Mouse (Mus musculus): ENCODE measurements around the gene Hspbap1. TPM values are rescaled to one million over a fixed set of nuclear protein-coding genes. Genes with fewer than 3 reads are reported as not detected.

The Hspbap1 gene
- polyA plus RNA-seq, 1 experiment from 2014 or later: 24.7 TPM

GRCm38 (mm10) chr16:35755502-35756334 lies 14.5 kb upstream of the Hspbap1 start:
- DNase-seq (ENCODE audit: low spot score) (no peak), ATAC-seq (ENCODE audit: low FRiP score) (no peak)
- Histone ChIP-seq H3K36me3 (ENCODE audit: control insufficient read depth, insufficient read depth, low read length) (no peaks in the 10 kb centered on the region), H3K27ac (ENCODE audit: low read depth, low read length) (no peak overlapping the region), H3K4me1 (replicated peaks; ENCODE audit: control insufficient read depth, insufficient read depth, low read length) (no peaks in the 10 kb centered on the region), H3K27me3 (ENCODE audit: control insufficient read depth, insufficient read depth, low read length) (no peaks in the 10 kb centered on the region), H3K9ac (ENCODE audit: low read depth, low read length) (no peak overlapping the region), H3K4me2 (replicated peaks; ENCODE audit: low read depth, low read length) (no peak overlapping the region), H3K9me3 (ENCODE audit: control insufficient read depth, low read length) (no peaks in the 10 kb centered on the region), H3K4me3 (ENCODE audit: low read depth, low read length) (no peak overlapping the region)
- WGBS: 86% methylated on average over 6 of the region's 6 CpGs

DNA sequence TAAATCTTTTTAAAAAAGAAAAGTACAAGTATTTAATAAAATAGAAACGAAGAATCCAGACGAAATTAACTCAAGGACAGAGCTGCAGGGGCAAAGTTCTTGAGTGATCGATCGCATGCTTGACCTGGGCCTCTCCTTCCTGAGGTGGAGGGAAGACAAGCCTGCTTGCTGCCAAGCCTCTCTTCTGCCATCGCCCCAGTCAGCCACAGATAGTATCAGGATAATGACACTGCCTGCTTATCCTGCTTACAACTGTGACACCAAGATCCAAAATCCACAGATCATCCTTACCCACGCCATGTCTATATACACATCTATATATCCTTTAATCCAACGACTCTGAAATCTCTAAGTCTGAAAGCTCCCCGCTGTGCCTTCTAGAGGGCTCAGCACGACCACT lies 13.5 kb upstream of the Hspbap1 start:
- Histone ChIP-seq H3K4me1 (replicated peaks; ENCODE audit: control insufficient read depth, insufficient read depth, low read length) (no peaks in the 10 kb centered on the region), H3K9me3 (ENCODE audit: control insufficient read depth, low read length) (no peaks in the 10 kb centered on the region), H3K4me2 (replicated peaks; ENCODE audit: low read depth, low read length) (no peak overlapping the region), H3K9ac (ENCODE audit: low read depth, low read length) (no peak overlapping the region), H3K4me3 (ENCODE audit: low read depth, low read length) (no peak overlapping the region), H3K27ac (ENCODE audit: low read depth, low read length) (no peak overlapping the region), H3K27me3 (ENCODE audit: control insufficient read depth, insufficient read depth, low read length) (no peaks in the 10 kb centered on the region), H3K36me3 (ENCODE audit: control insufficient read depth, insufficient read depth, low read length) (no peaks in the 10 kb centered on the region)
- ATAC-seq (ENCODE audit: low FRiP score) (no peak), DNase-seq (ENCODE audit: low spot score) (no peak)
- WGBS: 89% methylated on average over 9 of the region's 9 CpGs

- H3K27ac ChIP-seq (ENCODE audit: low read depth, low read length): no peak overlapping the region
- no peak overlapping the region for H3K9ac ChIP-seq (ENCODE audit: low read depth, low read length)
- H3K4me2 ChIP-seq (replicated peaks; ENCODE audit: low read depth, low read length): no peak overlapping the region
- H3K4me3 ChIP-seq (ENCODE audit: low read depth, low read length): no peak overlapping the region
- ATAC-seq (ENCODE audit: low FRiP score) (no peak), DNase-seq (ENCODE audit: low spot score) (no peak)
- 91% methylated on average over 5 of the region's 5 CpGs for WGBS
- H3K36me3 ChIP-seq (ENCODE audit: control insufficient read depth, insufficient read depth, low read length): no peaks in the 10 kb centered on the region
- H3K4me1 ChIP-seq (replicated peaks; ENCODE audit: control insufficient read depth, insufficient read depth, low read length): no peaks in the 10 kb centered on the region
- H3K9me3 ChIP-seq (ENCODE audit: control insufficient read depth, low read length): no peaks in the 10 kb centered on the region
- no peaks in the 10 kb centered on the region for H3K27me3 ChIP-seq (ENCODE audit: control insufficient read depth, insufficient read depth, low read length)
Observed at GRCm38 (mm10) chr16:35759401-35759800, 10.8 kb upstream of the Hspbap1 start.

GRCm38 (mm10) chr16:35763590-35764296 lies 6.4 kb upstream of the Hspbap1 start:
- DNase-seq (ENCODE audit: low spot score): no peak
- Histone ChIP-seq H3K36me3 (ENCODE audit: control insufficient read depth, insufficient read depth, low read length) (no peaks in the 10 kb centered on the region), H3K4me3 (ENCODE audit: low read depth, low read length) (no peak overlapping the region), H3K27ac (ENCODE audit: low read depth, low read length) (no peak overlapping the region), H3K27me3 (ENCODE audit: control insufficient read depth, insufficient read depth, low read length) (no peaks in the 10 kb centered on the region), H3K9me3 (ENCODE audit: control insufficient read depth, low read length) (no peaks in the 10 kb centered on the region), H3K9ac (ENCODE audit: low read depth, low read length) (no peak overlapping the region), H3K4me1 (replicated peaks; ENCODE audit: control insufficient read depth, insufficient read depth, low read length) (no peaks in the 10 kb centered on the region), H3K4me2 (replicated peaks; ENCODE audit: low read depth, low read length) (no peak overlapping the region)
- 85% methylated on average over 10 of the region's 11 CpGs for whole genome bisulfite sequencing
- no peak for ATAC-seq (ENCODE audit: low FRiP score)

GRCm38 (mm10) chr16:35764941-35765340 lies 5.2 kb upstream of the Hspbap1 start:
- DNase-seq (ENCODE audit: low spot score) (no peak), ATAC-seq (ENCODE audit: low FRiP score) (no peak)
- WGBS: 80% methylated on average over 1 of the region's 1 CpGs

GRCm38 (mm10) chr16:35765449-35765848 lies 4.7 kb upstream of the Hspbap1 start:
- Histone ChIP-seq H3K4me3 (ENCODE audit: low read depth, low read length) (no peak overlapping the region), H3K4me1 (replicated peaks; ENCODE audit: control insufficient read depth, insufficient read depth, low read length) (0 out of 2 replicates have a peak, but pooled peaks cover 2% of the 10 kb centered on the region), H3K27ac (ENCODE audit: low read depth, low read length) (no peak overlapping the region), H3K9me3 (ENCODE audit: control insufficient read depth, low read length) (no peaks in the 10 kb centered on the region), H3K36me3 (ENCODE audit: control insufficient read depth, insufficient read depth, low read length) (no peaks in the 10 kb centered on the region), H3K4me2 (replicated peaks; ENCODE audit: low read depth, low read length) (no peak overlapping the region), H3K9ac (ENCODE audit: low read depth, low read length) (no peak overlapping the region), H3K27me3 (ENCODE audit: control insufficient read depth, insufficient read depth, low read length) (no peaks in the 10 kb centered on the region)
- WGBS: 87% methylated on average over 2 of the region's 2 CpGs
- ATAC-seq (ENCODE audit: low FRiP score) (no peak), DNase-seq (ENCODE audit: low spot score) (no peak)

More at GRCm38 (mm10) chr16:35764941-35765340, 5.2 kb upstream of the Hspbap1 start:
- no peak overlapping the region for H3K4me3 ChIP-seq (ENCODE audit: low read depth, low read length)
- H3K27ac ChIP-seq (ENCODE audit: low read depth, low read length): no peak overlapping the region
- 0 out of 2 replicates have a peak, but pooled peaks cover 2% of the 10 kb centered on the region for H3K4me1 ChIP-seq (replicated peaks; ENCODE audit: control insufficient read depth, insufficient read depth, low read length)
- no peak overlapping the region for H3K4me2 ChIP-seq (replicated peaks; ENCODE audit: low read depth, low read length)
- no peaks in the 10 kb centered on the region for H3K36me3 ChIP-seq (ENCODE audit: control insufficient read depth, insufficient read depth, low read length)
- no peaks in the 10 kb centered on the region for H3K9me3 ChIP-seq (ENCODE audit: control insufficient read depth, low read length)
- H3K27me3 ChIP-seq (ENCODE audit: control insufficient read depth, insufficient read depth, low read length): no peaks in the 10 kb centered on the region
- no peak overlapping the region for H3K9ac ChIP-seq (ENCODE audit: low read depth, low read length)

DNA sequence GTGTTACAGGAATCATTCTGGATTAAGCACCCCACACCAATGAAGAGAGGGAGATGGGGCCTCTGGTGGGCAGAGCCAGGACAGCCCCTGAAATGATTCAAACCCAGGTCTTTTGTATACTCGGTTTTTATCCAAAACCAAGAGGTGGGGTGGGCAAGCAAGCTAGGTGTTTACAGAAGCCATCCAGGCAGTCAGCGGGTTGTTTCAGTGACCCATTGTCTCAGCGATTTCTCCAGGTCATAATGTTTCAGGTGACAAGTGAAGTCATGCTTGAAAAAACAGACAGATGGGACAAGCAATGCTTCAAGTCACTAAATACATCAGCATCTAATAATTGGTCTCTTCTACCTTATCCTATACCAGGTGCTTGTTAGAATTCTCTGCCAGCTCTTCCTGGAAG lies 3.8 kb upstream of the Hspbap1 start:
- WGBS: 75% methylated on average over 3 of the region's 3 CpGs
- Histone ChIP-seq H3K4me1 (replicated peaks; ENCODE audit: control insufficient read depth, insufficient read depth, low read length) (peaks cover 5% of the 10 kb centered on the region), H3K9ac (ENCODE audit: low read depth, low read length) (no peak overlapping the region), H3K4me3 (ENCODE audit: low read depth, low read length) (no peak overlapping the region), H3K27me3 (ENCODE audit: control insufficient read depth, insufficient read depth, low read length) (no peaks in the 10 kb centered on the region), H3K9me3 (ENCODE audit: control insufficient read depth, low read length) (no peaks in the 10 kb centered on the region), H3K4me2 (replicated peaks; ENCODE audit: low read depth, low read length) (no peak overlapping the region), H3K36me3 (ENCODE audit: control insufficient read depth, insufficient read depth, low read length) (no peaks in the 10 kb centered on the region), H3K27ac (ENCODE audit: low read depth, low read length) (no peak overlapping the region)
- ATAC-seq (ENCODE audit: low FRiP score) (no peak), DNase-seq (ENCODE audit: low spot score) (no peak)

GRCm38 (mm10) chr16:35768469-35768784 lies 1.7 kb upstream of the Hspbap1 start:
- ATAC-seq (ENCODE audit: low FRiP score) (peak; percentile 3; the same call in 1 of the 2 replicates), DNase-seq (ENCODE audit: low spot score) (no peak)
- H3K9me3 ChIP-seq (ENCODE audit: control insufficient read depth, low read length): no peaks in the 10 kb centered on the region
- H3K4me3 ChIP-seq (ENCODE audit: low read depth, low read length): peak overlapping the region; percentile 81
- no peaks in the 10 kb centered on the region for H3K27me3 ChIP-seq (ENCODE audit: control insufficient read depth, insufficient read depth, low read length)
- H3K4me1 ChIP-seq (replicated peaks; ENCODE audit: control insufficient read depth, insufficient read depth, low read length): peaks cover 5% of the 10 kb centered on the region
- no peaks in the 10 kb centered on the region for H3K36me3 ChIP-seq (ENCODE audit: control insufficient read depth, insufficient read depth, low read length)
- WGBS: 26% methylated on average over 6 of the region's 6 CpGs
- H3K27ac ChIP-seq (ENCODE audit: low read depth, low read length): no peak overlapping the region
- H3K9ac ChIP-seq (ENCODE audit: low read depth, low read length): peak overlapping the region; percentile 94
- H3K4me2 ChIP-seq (replicated peaks; ENCODE audit: low read depth, low read length): peak overlapping the region; percentile 86
